Mouse (Mus musculus) intestine, postnatal 0 days (tissue): ENCODE data around the gene Rhoa. TPM values are rescaled to one million over a fixed set of nuclear protein-coding genes. Genes with fewer than 3 reads are reported as not detected.

Experiments
- ATAC-seq: fragments of 200-750 bp; cut with Nextera tagmentation; 2 replicates; pipeline ENCODE4 v1.8.0; 2017; ENCODE audit warnings: mild to moderate bottlenecking, moderate TSS enrichment, moderate library complexity
- H3K27ac ChIP-seq: fragments of 300-500 bp; sonication (generic); 2 replicates; pipeline ENCODE4 v1.5.1; 2014; ENCODE audit warnings: mild to moderate bottlenecking, low read depth, low read length, moderate library complexity
- H3K27me3 ChIP-seq: fragments of 300-500 bp; sonication (generic); replicated peaks from 2 replicates; pipeline ENCODE4 v1.6.1; 2014; ENCODE audit warnings: low read length, mixed read lengths; ENCODE audit not compliant: control insufficient read depth, insufficient read depth
- H3K36me3 ChIP-seq: fragments of 300-500 bp; sonication (generic); 2 replicates; pipeline ENCODE4 v1.6.1; 2014; ENCODE audit warnings: mild to moderate bottlenecking, moderate library complexity; ENCODE audit not compliant: control insufficient read depth, insufficient read depth
- H3K4me1 ChIP-seq: fragments of 300-500 bp; sonication (generic); replicated peaks from 2 replicates; pipeline ENCODE4 v1.6.1; 2014; ENCODE audit warnings: antibody characterized with exemption, low read length, mixed read lengths; ENCODE audit not compliant: control insufficient read depth, insufficient read depth
- H3K4me2 ChIP-seq: fragments of 300-500 bp; sonication (generic); replicated peaks from 2 replicates; pipeline ENCODE4 v1.6.1; 2014; ENCODE audit warnings: low read depth, mild to moderate bottlenecking, moderate library complexity
- H3K4me3 ChIP-seq: fragments of 300-500 bp; sonication (generic); 2 replicates; pipeline ENCODE4 v1.5.1; 2014; ENCODE audit warnings: low read depth, low read length
- H3K9ac ChIP-seq: fragments of 300-500 bp; sonication (generic); 2 replicates; pipeline ENCODE4 v1.6.1; 2014; ENCODE audit warnings: mild to moderate bottlenecking, low read depth, low read length
- H3K9me3 ChIP-seq: fragments of 300-500 bp; sonication (generic); 2 replicates; pipeline ENCODE4 v1.6.1; 2016; ENCODE audit warnings: mixed run types; ENCODE audit not compliant: control insufficient read depth
- CTCF ChIP-seq: sonication (generic); IDR thresholded peaks from 2 replicates; pipeline ENCODE4 v1.5.1; 2016; ENCODE audit warnings: low read depth, mild to moderate bottlenecking, control low read depth, antibody characterized with exemption, moderate library complexity
- WGBS: fragments of 180-500 bp; shearing (Covaris S2); extraction: QIAGEN DNeasy Blood & Tissue Kit; methylation state at CpG from one replicate; pipeline ENCODE4 v1.1.7; 2014; 5-methylcytosine and 5-hydroxymethylcytosine counted together
- polyA plus RNA-seq: library from polyadenylated mRNA; unstranded; fragments of >200 nt; fragmentation: Nextera tagmentation; extraction: Ambion mirVana; gene quantifications from 2 replicates; pipeline ENCODE4 v1.2.1, GENCODE M21; 2015

Rhoa gene
- polyA plus RNA-seq, 1 experiment from 2014 or later: 313 TPM

DNA sequence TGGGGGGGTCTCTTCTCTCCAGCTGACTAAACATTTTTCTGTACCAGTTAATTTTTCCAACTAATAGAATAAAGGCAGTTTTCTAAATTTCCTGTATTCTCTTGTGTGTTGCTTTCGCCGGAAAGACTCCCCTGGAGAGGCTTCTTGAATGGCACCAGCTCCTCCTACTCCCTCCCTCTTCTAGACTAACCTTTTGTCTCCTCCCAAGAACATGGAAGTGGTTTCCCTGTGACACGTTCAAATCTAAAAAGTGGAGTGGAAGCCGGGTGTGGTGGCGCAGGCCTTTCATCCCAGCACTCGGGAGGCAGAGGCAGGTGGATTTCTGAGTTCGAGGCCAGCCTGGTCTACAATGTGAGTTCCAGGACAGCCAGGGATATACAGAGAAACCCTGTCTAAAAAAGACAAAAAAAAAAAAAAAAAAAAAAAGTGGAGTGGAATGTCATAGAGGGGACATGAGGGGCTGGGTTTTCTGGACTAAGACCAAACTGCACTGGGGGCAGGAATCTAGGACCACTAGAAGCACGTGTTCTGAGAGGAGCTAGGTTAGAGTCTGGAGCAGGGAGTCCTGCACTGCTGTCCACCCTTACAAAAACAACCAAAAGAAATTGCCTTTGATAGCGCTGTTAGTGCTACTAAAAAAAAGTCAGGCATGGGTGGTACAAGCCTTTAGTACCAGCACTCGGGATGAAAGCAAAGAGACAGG lies 32.1 kb downstream of the Rhoa start:
- 58% methylated on average over 10 of the region's 10 CpGs for WGBS
- peak overlapping the region; percentile 80 for H3K4me2 ChIP-seq
- H3K9ac ChIP-seq: no peak overlapping the region

DNA sequence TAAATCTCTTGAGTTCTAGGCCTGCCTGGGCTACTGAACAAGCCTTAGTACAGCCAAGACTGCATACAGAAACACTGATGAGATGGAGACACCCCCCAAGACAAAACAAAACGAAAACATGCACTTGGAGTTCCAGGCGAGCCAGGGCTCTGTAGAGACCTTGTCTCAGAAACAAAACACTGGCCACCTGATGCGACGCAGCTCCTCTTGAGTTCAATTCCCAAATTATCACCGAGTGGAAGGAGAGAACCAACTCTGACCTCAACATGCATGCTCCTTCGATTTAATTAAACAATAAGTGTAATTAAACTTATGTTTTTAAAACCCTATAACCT lies 32.6 kb downstream of the Rhoa start:
- Histone ChIP-seq H3K4me3 (peak overlapping the region; percentile 69), H3K27me3 (no peaks in the 10 kb centered on the region), H3K27ac (peak overlapping the region; percentile 96), H3K36me3 (peaks cover 26% of the 10 kb centered on the region), H3K4me1 (peaks cover 15% of the 10 kb centered on the region), H3K9ac (peak overlapping the region; percentile 79; the same call in 1 of the 2 replicates), H3K4me2 (peak overlapping the region; percentile 80), H3K9me3 (no peaks in the 10 kb centered on the region)
- ATAC-seq: no peak
- TF ChIP-seq CTCF: no peak
- 18% methylated on average over 6 of the region's 6 CpGs for WGBS

More for the DNA sequence above, 32.1 kb downstream of the Rhoa start:
- no peak for TF ChIP-seq CTCF
- H3K9me3 ChIP-seq: no peaks in the 10 kb centered on the region
- ATAC-seq: no peak
- H3K36me3 ChIP-seq: peaks cover 30% of the 10 kb centered on the region
- 0 out of 2 replicates have a peak overlapping the region, but pooled peaks have one; percentile 69 for H3K4me3 ChIP-seq
- H3K27me3 ChIP-seq: no peaks in the 10 kb centered on the region
- H3K4me1 ChIP-seq: peaks cover 15% of the 10 kb centered on the region
- H3K27ac ChIP-seq: peak overlapping the region; percentile 96

DNA sequence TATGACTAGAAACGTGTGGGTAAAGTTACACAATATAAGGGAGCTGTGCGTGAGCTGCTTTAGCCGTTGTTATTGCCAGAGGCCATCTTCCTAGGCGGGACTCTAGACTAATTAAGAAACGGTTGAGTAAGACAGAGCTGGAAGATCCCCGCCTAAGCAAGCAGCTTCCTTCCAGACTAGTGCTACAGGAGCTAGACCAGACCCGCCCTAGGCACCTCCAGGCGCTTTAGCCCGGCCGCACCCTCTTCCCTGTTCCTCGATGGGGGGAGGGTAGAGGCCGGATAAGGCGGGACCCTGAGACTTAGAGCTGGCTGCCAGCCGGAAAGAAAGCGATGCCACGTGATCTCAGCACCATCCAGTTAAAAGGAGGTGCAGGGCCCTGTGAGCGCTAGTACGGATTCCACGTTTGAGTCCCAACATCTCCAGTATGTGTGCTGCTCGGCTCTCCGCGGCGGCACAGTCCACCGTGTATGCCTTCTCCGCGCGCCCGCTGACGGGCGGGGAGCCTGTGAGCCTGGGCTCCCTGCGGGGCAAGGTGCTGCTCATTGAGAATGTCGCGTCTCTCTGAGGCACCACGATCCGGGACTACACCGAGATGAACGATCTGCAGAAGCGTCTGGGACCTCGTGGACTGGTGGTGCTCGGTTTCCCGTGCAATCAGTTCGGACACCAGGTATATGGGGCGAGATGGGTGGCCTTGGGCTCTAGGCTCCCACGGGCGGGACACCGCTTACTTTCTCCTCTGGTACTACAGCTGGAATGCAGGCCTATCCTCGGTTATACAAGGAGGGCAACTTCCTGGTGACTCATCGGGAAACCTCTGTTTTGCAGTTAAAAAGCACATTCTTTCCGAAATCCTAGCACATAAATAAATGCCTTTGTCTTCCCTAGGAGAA lies 33.2 kb downstream of the Rhoa start, which contains the start of gene Gpx1:
Gene Gpx1 (plus strand): TSS at position 18 of the 896 bp plus-strand sequence.
- peak within 1 kb of the TSS; percentile 80 for H3K4me2 ChIP-seq
- TF ChIP-seq CTCF: peak; percentile 38; the same call in 1 of the 2 replicates
- H3K4me3 ChIP-seq: peak within 1 kb of the TSS; percentile 69
- WGBS: under 1% methylated on average over 49 of the region's 49 CpGs
- H3K9ac ChIP-seq: peak within 1 kb of the TSS; percentile 79
- no peaks in the 10 kb centered on the region for H3K9me3 ChIP-seq
- ATAC-seq: peak; percentile 95
- H3K27ac ChIP-seq: peak within 1 kb of the TSS; percentile 96
- H3K36me3 ChIP-seq: peaks cover 20% of the 10 kb centered on the region
- H3K27me3 ChIP-seq: no peaks in the 10 kb centered on the region
- H3K4me1 ChIP-seq: peaks cover 15% of the 10 kb centered on the region

DNA sequence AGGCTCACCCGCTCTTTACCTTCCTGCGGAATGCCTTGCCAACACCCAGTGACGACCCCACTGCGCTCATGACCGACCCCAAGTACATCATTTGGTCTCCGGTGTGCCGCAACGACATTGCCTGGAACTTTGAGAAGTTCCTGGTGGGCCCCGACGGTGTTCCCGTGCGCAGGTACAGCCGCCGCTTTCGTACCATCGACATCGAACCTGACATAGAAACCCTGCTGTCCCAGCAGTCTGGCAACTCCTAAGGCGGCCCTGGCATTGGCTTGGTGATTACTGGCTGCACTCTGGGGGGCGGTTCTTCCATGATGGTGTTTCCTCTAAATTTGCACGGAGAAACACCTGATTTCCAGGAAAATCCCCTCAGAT lies 33.9 kb downstream of the Rhoa start:
- 7% methylated on average over 20 of the region's 20 CpGs for WGBS
- H3K36me3 ChIP-seq: peaks cover 13% of the 10 kb centered on the region; the same call in 1 of the 2 replicates
- H3K27ac ChIP-seq: peak overlapping the region; percentile 96
- no peak for TF ChIP-seq CTCF
- no peak for ATAC-seq
- peaks cover 15% of the 10 kb centered on the region for H3K4me1 ChIP-seq
- H3K9me3 ChIP-seq: no peaks in the 10 kb centered on the region
- H3K9ac ChIP-seq: peak overlapping the region; percentile 79
- peak overlapping the region; percentile 69 for H3K4me3 ChIP-seq
- H3K4me2 ChIP-seq: peak overlapping the region; percentile 80
- H3K27me3 ChIP-seq: no peaks in the 10 kb centered on the region

DNA sequence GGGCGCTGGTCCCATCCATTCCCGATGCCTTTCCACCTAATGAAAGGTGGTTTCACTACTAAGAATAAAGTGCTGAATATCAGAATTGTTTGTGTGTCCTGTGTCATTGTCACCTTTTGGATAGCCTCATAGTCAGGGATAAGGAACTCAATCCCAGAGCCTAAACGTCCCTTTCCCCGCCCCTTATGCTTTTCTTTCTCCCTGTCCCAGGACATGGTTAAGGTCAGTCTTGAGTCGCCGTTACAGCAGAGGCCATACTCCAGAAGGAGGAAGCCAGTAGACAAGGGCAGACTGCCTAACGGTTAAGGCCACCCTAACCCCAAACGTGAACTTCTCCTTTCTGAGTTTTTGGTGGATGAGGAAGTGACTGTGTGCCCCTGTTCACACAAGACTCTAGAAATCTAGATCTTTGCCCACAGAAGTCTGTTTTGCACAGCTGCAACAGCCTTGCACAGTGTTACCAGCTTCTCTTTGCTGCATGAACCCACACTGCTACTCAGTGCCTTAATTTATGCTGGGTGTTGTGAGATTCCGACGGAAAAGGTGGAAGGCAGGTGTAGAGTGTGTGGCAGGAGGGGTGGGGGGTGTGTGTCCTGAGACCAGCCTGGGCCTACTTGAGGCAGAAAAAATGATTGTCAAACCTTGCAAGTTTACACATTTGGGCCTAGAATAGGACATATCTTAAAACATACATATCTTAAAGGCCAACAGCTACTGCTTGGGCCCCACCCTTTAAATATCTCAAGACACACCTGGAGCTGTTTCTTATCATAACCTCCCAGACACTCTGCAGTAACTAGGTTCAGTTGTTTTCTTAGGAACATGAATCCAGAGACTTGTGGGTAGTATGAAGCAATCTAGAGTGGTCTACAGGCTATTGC lies 34.6 kb downstream of the Rhoa start:
- WGBS: 32% methylated on average over 10 of the region's 10 CpGs
- Histone ChIP-seq H3K4me2 (peak overlapping the region; percentile 80), H3K27me3 (no peaks in the 10 kb centered on the region), H3K9ac (peak overlapping the region; percentile 79), H3K4me3 (peak overlapping the region; percentile 69), H3K4me1 (peaks cover 15% of the 10 kb centered on the region), H3K27ac (peak overlapping the region; percentile 96), H3K9me3 (no peaks in the 10 kb centered on the region), H3K36me3 (peaks cover 6% of the 10 kb centered on the region; the same call in 1 of the 2 replicates)
- no peak for TF ChIP-seq CTCF
- ATAC-seq: peak; percentile 15; the same call in 1 of the 2 replicates
